Mouse (Mus musculus) megakaryocyte, embryonic 14.5 days (primary cell): ENCODE results near the gene Adk. TPM values are rescaled to one million over a fixed set of nuclear protein-coding genes. Genes with fewer than 3 reads are reported as not detected.
A peak's percentile ranks its signal among the peaks of the same experiment; 100 is the strongest.

Experiments
- H3K27me3 ChIP-seq: replicated peaks from 2 replicates; pipeline ENCODE3; 2012; ENCODE audit warnings: inconsistent platforms
- H3K36me3 ChIP-seq: replicated peaks from 2 replicates; pipeline ENCODE3; 2012; ENCODE audit warnings: low read length, inconsistent platforms, mixed read lengths
- H3K4me1 ChIP-seq: 2 replicates; pipeline ENCODE4 v1.6.1; 2012; ENCODE audit warnings: inconsistent platforms
- H3K4me3 ChIP-seq: replicated peaks from 2 replicates; pipeline ENCODE3; 2012; ENCODE audit warnings: moderate library complexity, mild to moderate bottlenecking, inconsistent platforms
- H3K9me3 ChIP-seq: 2 replicates; pipeline ENCODE4 v1.6.1; 2012; ENCODE audit warnings: inconsistent platforms
- FLI1 ChIP-seq: IDR thresholded peaks from 2 replicates; pipeline ENCODE4 v1.6.1; 2012; ENCODE audit warnings: low read length, inconsistent platforms, mixed read lengths
- GATA1 ChIP-seq: IDR thresholded peaks from 3 replicates; pipeline ENCODE4 v1.6.1; 2012; ENCODE audit warnings: mixed read lengths, low read length, inconsistent platforms, borderline replicate concordance
- polyA plus RNA-seq: library from polyadenylated mRNA; stranded (reverse); fragments of >175 nt; gene quantifications from 2 replicates; pipeline ENCODE4 v1.2.3, GENCODE M21; 2012; ENCODE audit warnings: low replicate concordance; ENCODE audit not compliant: insufficient read depth

Gene Adk
- polyA plus RNA-seq, 1 experiment, result 2.1 TPM

GRCm38 (mm10) chr14:21147171-21147570, 94.8 kb downstream of the Adk start:
- no peak for TF ChIP-seq GATA1
- TF ChIP-seq FLI1, result no peak
- no peaks in the 10 kb centered on the region for H3K27me3 ChIP-seq
- H3K4me1 ChIP-seq, result peaks cover 8% of the 10 kb centered on the region; the same call in 1 of the 2 replicates
- H3K9me3 ChIP-seq, result no peaks in the 10 kb centered on the region
- no peaks in the 10 kb centered on the region for H3K36me3 ChIP-seq
- H3K4me3 ChIP-seq, result no peak overlapping the region

GRCm38 (mm10) chr14:21150301-21150700, 97.9 kb downstream of the Adk start:
- TF ChIP-seq GATA1, result no peak
- TF ChIP-seq FLI1, result no peak
- Histone ChIP-seq H3K9me3 (no peaks in the 10 kb centered on the region), H3K4me1 (peaks cover 7% of the 10 kb centered on the region), H3K4me3 (no peak overlapping the region), H3K27me3 (no peaks in the 10 kb centered on the region), H3K36me3 (no peaks in the 10 kb centered on the region)

DNA sequence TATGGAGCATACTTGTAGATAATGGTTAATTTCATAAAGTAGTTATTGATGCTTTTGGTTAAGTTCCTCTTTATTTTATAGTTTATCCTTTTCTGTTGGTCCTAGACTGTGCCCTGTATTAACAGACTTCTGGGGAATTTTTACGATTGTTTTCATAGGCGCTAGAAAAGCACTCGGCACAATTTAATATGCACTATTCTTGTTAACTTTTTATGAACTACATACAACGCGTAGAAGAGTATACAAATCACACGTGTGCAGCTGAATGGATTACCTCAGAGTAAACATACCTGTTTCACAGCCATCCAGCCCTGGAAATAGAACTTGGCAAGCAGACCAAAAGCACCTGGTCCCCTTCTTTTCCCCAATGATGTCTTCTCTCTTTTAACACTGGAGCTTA, 99.7 kb downstream of the Adk start:
- Histone ChIP-seq H3K36me3 (no peaks in the 10 kb centered on the region), H3K9me3 (no peaks in the 10 kb centered on the region), H3K4me3 (no peak overlapping the region), H3K4me1 (peaks cover 7% of the 10 kb centered on the region), H3K27me3 (no peaks in the 10 kb centered on the region)
- no peak for TF ChIP-seq GATA1
- TF ChIP-seq FLI1, result no peak

GRCm38 (mm10) chr14:21165706-21166105, 113.3 kb downstream of the Adk start:
- TF ChIP-seq GATA1, result no peak
- no peak for TF ChIP-seq FLI1
- Histone ChIP-seq H3K36me3 (no peaks in the 10 kb centered on the region), H3K9me3 (no peaks in the 10 kb centered on the region), H3K4me1 (no peaks in the 10 kb centered on the region), H3K27me3 (no peaks in the 10 kb centered on the region), H3K4me3 (no peak overlapping the region)

- Histone ChIP-seq H3K4me1 (no peaks in the 10 kb centered on the region), H3K4me3 (no peak overlapping the region), H3K9me3 (no peaks in the 10 kb centered on the region), H3K27me3 (no peaks in the 10 kb centered on the region), H3K36me3 (no peaks in the 10 kb centered on the region)
- TF ChIP-seq GATA1 (no peak), FLI1 (no peak)
These were observed 113.7 kb downstream of the Adk start for GRCm38 (mm10) chr14:21166114-21166513.

- Histone ChIP-seq H3K27me3 (no peaks in the 10 kb centered on the region), H3K4me1 (peaks cover 7% of the 10 kb centered on the region; the same call in 1 of the 2 replicates), H3K4me3 (no peak overlapping the region), H3K9me3 (no peaks in the 10 kb centered on the region), H3K36me3 (no peaks in the 10 kb centered on the region)
- TF ChIP-seq GATA1 (no peak), FLI1 (no peak)
These were observed 121.8 kb downstream of the Adk start for GRCm38 (mm10) chr14:21173973-21174745.

DNA sequence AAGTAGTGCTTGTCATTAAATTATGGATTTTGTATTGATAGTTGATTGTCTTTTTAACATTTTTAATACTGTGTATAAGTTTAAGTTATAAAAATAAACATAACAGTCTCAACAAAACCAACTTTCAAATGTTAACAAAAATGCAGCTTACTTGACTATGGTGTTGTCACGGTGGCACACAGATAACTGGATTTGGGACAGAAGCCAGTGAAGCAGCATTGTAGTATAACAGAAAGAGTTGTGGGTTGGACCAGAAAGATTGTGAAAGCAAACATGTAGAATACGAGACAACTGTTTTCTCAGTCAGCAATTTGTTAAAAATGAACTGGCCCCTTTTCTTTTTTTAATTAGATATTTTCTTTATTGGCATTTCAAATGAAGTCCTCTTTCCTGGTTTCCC, 122.4 kb downstream of the Adk start:
- peaks cover 7% of the 10 kb centered on the region; the same call in 1 of the 2 replicates for H3K4me1 ChIP-seq
- no peak overlapping the region for H3K4me3 ChIP-seq
- no peaks in the 10 kb centered on the region for H3K9me3 ChIP-seq
- H3K27me3 ChIP-seq, result no peaks in the 10 kb centered on the region
- H3K36me3 ChIP-seq, result no peaks in the 10 kb centered on the region
- TF ChIP-seq GATA1 (no peak), FLI1 (no peak)

- TF ChIP-seq GATA1 (no peak), FLI1 (no peak)
- no peak overlapping the region for H3K4me3 ChIP-seq
- peaks cover 11% of the 10 kb centered on the region for H3K4me1 ChIP-seq
- no peaks in the 10 kb centered on the region for H3K36me3 ChIP-seq
- no peaks in the 10 kb centered on the region for H3K27me3 ChIP-seq
- H3K9me3 ChIP-seq, result no peaks in the 10 kb centered on the region
These were observed 125.4 kb downstream of the Adk start for GRCm38 (mm10) chr14:21177781-21178180.

- no peak overlapping the region for H3K4me3 ChIP-seq
- TF ChIP-seq GATA1, result no peak
- TF ChIP-seq FLI1, result no peak
- no peaks in the 10 kb centered on the region for H3K27me3 ChIP-seq
- no peaks in the 10 kb centered on the region for H3K36me3 ChIP-seq
- peaks cover 11% of the 10 kb centered on the region for H3K4me1 ChIP-seq
- H3K9me3 ChIP-seq, result no peaks in the 10 kb centered on the region
These were observed 126.0 kb downstream of the Adk start for GRCm38 (mm10) chr14:21178356-21178755.

GRCm38 (mm10) chr14:21181053-21181452, 128.7 kb downstream of the Adk start:
- Histone ChIP-seq H3K27me3 (no peaks in the 10 kb centered on the region), H3K4me1 (peaks cover 4% of the 10 kb centered on the region), H3K4me3 (peak overlapping the region; percentile 18), H3K36me3 (no peaks in the 10 kb centered on the region), H3K9me3 (no peaks in the 10 kb centered on the region)
- TF ChIP-seq FLI1, result no peak
- TF ChIP-seq GATA1, result no peak
